Mouse (Mus musculus) T-cell, adult 66 days (primary cell): Measurements from ENCODE around the gene Mxd3. TPM values are rescaled to one million over a fixed set of nuclear protein-coding genes. Genes with fewer than 3 reads are reported as not detected.

Source experiments
- total RNA-seq, 2 experiments: library from RNA; stranded (reverse); gene quantifications; 3 replicates in 1 of 2; 4 replicates in 1 of 2; pipeline ENCODE4 v1.2.4; 2023

The Mxd3 gene
- 1 to 10 TPM in 1 of 2 experiments, not detected in 1; 2.2 TPM for total RNA-seq

DNA sequence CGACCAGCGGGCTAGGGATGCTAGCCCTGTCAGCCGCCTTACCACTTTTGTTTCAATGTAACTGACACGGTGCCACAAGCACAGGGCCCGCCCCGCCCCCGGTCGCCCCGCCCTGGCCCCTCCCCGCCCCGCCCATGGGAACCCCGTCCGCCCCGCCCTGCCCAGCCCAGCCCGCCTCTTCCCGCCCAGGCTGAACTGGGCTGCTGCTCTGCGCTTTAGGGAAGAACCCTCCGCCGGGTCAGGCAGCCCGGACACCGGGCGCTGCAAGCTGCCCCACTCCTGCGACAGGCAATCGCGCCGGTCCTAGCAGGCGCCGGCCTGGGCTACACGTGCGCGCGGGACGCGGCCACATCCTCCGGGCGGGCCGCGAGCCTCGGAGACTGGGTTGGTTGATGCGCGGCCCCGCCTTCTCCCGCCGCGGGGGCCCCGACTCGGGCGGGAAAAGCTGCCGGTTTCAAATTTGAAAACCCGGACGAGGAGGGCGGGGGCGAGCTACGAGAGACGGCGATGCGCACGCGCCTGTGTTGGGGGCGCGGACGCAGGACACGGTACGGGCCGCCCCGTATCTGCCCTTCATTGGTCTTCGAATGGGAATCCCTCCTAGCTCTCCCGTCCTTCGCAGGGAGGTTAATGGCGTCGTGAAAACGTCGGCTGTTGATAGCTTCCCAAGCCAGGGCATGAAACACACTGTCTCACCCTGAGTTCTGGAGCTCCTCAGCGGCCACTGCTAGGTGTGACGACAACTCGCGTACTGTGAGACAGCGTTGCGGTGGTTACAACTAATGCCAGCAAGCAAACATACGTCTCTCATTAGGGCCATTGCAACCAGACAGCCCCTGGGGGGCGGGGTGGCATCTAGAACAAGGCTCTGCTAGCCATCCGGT is at the start of gene Mxd3:
TSS of gene Mxd3 (minus strand) at position 141 of the 884 bp plus-strand sequence.

DNA sequence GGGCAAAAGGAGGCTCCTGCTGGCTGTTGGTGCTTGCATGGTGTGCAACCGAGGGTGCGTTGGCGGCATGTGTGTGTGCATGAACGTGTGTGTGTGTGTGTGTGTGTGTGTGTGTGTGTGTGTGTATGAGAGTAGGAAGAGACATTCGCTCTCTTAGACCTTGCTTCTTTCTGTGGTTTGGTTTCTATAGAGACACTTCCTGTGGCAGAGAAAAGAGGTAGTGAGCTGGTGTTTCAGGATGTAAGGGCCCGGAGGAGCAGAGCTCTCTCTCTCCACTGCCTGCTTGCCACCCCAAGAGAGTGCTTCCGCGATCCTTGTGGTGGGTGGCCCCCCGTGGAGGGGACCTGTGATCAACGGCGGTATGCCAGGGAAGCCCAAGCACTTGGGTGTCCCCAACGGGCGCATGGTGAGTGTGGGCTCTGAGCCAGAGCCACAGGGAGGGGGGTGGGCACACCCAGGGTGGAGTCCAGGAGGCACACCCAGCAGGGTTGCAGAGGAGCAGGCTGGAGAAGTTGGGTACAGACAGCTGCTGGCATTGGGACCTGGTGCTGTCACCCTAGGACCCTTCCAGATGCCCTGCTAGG is 40.0 kb upstream of the Mxd3 start, which contains the start of gene Rgs14:
TSS of gene Rgs14 (plus strand) at position 202 of the 584 bp plus-strand sequence.

DNA sequence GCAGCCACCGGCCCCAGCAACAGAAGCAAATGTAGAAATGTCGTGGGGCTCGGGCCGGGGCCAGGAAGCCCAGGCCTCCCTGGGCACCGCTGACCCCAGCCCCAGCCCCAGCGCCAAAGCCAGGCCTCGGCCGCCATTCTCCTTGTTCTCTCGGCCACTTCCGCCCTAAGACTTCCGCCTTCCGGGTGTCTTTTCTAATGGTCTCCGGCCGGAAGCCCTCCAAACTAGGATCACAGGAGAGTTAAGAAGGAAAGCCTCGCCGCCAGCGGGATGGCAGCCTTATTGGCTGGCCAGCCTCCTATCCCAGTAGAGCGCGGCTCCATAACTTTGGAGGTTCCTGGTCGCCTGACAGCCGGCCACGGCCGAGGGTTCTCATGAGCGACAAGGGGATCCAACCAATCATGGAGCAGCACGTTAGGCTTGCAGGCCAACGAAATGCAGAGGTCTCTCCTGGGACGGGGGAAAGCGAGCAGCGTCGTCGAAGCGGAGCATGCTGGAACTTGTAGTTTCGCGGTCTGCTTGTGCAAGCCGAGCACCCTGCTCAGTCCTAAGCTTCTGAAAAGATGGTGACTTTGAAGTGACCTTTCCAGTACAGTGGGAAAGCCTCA is 32.9 kb upstream of the Mxd3 start, which contains the start of gene Lman2:
TSS of gene Lman2 (minus strand) at position 331 of the 608 bp plus-strand sequence.

DNA sequence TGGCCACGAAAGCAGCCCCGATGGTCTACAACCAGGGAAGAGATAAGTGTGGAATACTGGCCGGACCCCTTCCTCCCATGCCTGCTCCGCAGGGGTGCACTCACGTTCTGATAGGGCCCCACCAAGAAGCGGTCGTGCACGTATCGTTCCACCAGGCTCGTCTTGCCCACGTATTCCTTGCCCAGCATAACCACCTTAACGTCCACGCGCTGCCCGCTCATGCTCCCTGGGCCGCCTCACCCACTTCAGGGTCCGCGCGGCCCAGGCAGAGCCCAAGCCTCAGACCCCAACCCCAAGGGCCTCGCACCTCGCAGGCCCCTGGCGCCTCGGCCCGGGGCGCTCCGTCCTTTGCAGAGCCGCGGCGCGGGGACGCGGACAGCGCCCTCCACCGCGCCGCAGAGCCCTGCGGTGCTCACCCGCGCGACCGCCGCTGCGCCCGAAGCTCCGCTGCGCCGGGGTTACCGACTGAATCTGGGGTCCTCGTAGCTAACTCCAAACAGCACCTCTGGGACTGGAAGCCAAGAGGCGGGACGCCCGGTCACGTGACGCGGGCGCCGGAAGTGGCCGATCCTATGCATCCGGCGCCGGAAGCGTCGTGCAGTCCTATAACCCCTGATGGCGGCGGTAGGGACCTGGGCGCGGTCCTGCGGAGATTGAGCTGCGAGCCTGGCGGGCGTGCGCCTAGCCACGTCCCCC is 8.0 kb downstream of the Mxd3 start, which contains the start of gene Rab24:
TSS of gene Rab24 (minus strand) at position 513 of the 696 bp plus-strand sequence.

DNA sequence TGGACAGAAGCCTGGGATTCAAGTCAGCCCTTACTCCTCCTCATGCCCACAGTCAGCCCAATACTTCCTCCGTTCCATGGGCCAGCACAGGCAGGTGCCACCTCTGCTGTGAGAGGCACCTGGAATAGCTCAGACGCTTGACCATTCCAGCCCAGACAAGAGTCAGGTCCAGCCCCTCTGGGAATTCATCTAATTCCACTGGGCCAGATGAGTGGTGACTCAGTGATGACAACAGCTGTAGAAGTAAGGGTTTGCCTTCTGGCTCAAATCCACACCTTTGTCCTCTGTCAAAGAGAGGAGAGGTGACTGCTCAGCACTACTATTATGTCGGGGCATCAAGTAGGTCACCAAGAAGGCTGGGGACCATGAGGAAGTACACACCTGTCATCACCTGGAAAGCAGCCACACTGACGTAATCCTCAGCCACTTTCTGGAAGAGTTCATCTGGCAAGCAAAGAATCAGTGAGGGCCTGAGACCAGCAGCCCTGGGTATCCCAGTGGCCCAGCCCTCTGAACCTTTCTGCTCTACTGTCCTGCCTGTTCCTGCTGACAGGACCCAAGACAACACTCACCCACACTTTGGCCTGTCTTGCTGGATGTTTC is 9.6 kb downstream of the Mxd3 start, which contains the start of gene Prelid1:
TSS of gene Prelid1 (plus strand) at position 570 of the 603 bp plus-strand sequence.

Other genes with a start within 250 kb of the Mxd3 start
- 10 to 100 TPM; 72.1 to 73.5 TPM for gene Uimc1, start 229.5 kb downstream of the Mxd3 start, total RNA-seq
- gene Zfp346, start 224.5 kb downstream of the Mxd3 start, total RNA-seq = 10 to 100 TPM; 31.8 to 34.8 TPM
- not detected for gene Gm17617, start 196.3 kb downstream of the Mxd3 start, total RNA-seq
- not detected for gene Fgfr4, start 177.2 kb downstream of the Mxd3 start, total RNA-seq
- 100 to 1,000 TPM; 183 to 190 TPM for gene Nsd1, start 120.0 kb downstream of the Mxd3 start, total RNA-seq
- 100 to 1,000 TPM; 166 to 174 TPM for gene Prelid1, start 9.3 kb downstream of the Mxd3 start, total RNA-seq
- gene Rab24, start 7.9 kb downstream of the Mxd3 start, total RNA-seq = 10 to 100 TPM; 49.3 to 51.2 TPM
- gene Lman2, start 33.0 kb upstream of the Mxd3 start, total RNA-seq = 100 to 1,000 TPM; 113 to 118 TPM
- gene Rgs14, start 39.9 kb upstream of the Mxd3 start, total RNA-seq = 10 to 100 TPM; 85.9 to 93.2 TPM
- not detected for gene Slc34a1, start 68.4 kb upstream of the Mxd3 start, total RNA-seq
- gene Pfn3, start 85.4 kb upstream of the Mxd3 start, total RNA-seq = not detected
- 1 to 10 TPM in 1 of 2 experiments, under 1 TPM in 1; 0.93 to 1.3 TPM for gene F12, start 97.0 kb upstream of the Mxd3 start, total RNA-seq
- 100 to 1,000 TPM; 461 to 470 TPM for gene Grk6, start 115.2 kb upstream of the Mxd3 start, total RNA-seq
- 10 to 100 TPM; 55.5 to 60.2 TPM for gene Prr7, start 134.4 kb upstream of the Mxd3 start, total RNA-seq
- under 1 TPM in 1 of 2 experiments, not detected in 1; 0.23 TPM for gene Dbn1, start 158.3 kb upstream of the Mxd3 start, total RNA-seq
- 10 to 100 TPM in 1 of 2 experiments, 1 to 10 TPM in 1; 9.7 to 10.0 TPM for gene Pdlim7, start 183.9 kb upstream of the Mxd3 start, total RNA-seq
- gene Dok3, start 199.5 kb upstream of the Mxd3 start, total RNA-seq = 1 to 10 TPM; 2.9 to 3.1 TPM
- gene Ddx41, start 206.8 kb upstream of the Mxd3 start, total RNA-seq = 10 to 100 TPM; 84.6 to 86.4 TPM
- 100 to 1,000 TPM; 173 to 176 TPM for gene Fam193b, start 241.3 kb upstream of the Mxd3 start, total RNA-seq
- gene Tmed9, start 243.9 kb upstream of the Mxd3 start, total RNA-seq = 100 to 1,000 TPM in 1 of 2 experiments, 10 to 100 TPM in 1; 97.9 to 102 TPM